Mouse (Mus musculus) retina, postnatal 7 days (tissue): ENCODE measurements around the gene Fam192a.
A peak's percentile ranks its signal among the peaks of the same experiment; 100 is the strongest.

Experiments used
- DNase-seq: peaks from one replicate; pipeline ENCODE4 v3.0.0-alpha.2; 2012; ENCODE audit warnings: low read depth, low spot score

The Fam192a gene

GRCm38 (mm10) chr8:94601607-94602385 is at the start of gene Fam192a, which contains the start of gene Rspry1:
Gene Fam192a, minus strand, starts transcription at chr8:94601997.
Gene Rspry1, plus strand, starts transcription at chr8:94601937.
- peak; percentile 100 for DNase-seq

GRCm38 (mm10) chr8:94649496-94649895 is 47.7 kb upstream of the Fam192a start:
- no peak for DNase-seq

- no peak for DNase-seq
Observed at GRCm38 (mm10) chr8:94646165-94646564, 44.4 kb upstream of the Fam192a start.

GRCm38 (mm10) chr8:94645202-94645601 is 43.4 kb upstream of the Fam192a start:
- no peak for DNase-seq

GRCm38 (mm10) chr8:94641938-94642337 is 40.1 kb upstream of the Fam192a start:
- DNase-seq: no peak

DNA sequence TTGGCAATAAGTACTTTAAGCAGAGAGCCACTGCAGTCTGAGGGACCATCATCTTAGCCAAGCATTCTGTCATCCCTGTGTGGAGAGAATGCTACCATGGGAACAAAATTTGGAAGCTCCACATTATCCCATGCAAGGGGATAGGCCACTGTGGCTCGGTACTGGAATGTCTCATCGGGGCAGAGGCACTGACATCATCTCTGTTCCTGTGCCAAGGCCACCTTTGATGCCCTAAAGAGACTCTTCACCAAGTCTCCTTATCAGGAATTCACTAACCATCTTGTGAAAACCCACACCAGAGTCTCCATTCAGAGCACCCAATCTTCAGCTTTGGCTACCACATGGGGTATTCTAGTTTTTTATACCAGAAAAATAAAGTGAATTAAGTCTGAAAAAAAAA is 39.4 kb upstream of the Fam192a start:
- DNase-seq: no peak

GRCm38 (mm10) chr8:94634211-94634610 is 32.4 kb upstream of the Fam192a start:
- no peak for DNase-seq

DNA sequence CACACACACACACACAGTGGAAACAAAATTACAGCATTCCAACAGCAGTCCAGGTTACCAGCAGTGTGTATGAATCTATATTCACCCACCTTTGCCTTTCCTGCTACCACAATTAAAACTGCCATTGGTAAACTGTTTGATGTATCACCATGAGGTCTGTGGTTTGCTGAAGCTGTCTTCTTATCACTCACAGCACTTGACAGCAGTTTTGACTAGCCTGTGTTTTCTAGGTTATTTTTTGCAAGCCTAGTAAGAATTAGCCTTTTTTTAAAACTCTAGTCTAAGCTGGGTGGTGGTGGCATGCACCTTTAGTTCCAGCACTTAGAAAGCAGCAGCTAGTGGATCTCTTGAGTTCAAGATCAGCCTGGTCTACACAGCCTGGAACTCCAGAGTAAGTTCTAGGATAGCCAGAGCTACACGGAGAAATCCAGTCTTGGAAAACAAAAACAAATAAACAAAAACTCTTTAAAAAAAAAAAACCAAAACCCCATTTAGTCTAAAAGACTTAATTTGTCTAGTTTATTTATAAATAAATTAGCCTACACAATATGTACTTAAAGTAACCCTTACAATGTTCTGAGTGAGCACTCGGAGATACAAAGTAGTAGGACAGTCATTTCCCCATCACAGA is 31.9 kb upstream of the Fam192a start:
- no peak for DNase-seq

DNA sequence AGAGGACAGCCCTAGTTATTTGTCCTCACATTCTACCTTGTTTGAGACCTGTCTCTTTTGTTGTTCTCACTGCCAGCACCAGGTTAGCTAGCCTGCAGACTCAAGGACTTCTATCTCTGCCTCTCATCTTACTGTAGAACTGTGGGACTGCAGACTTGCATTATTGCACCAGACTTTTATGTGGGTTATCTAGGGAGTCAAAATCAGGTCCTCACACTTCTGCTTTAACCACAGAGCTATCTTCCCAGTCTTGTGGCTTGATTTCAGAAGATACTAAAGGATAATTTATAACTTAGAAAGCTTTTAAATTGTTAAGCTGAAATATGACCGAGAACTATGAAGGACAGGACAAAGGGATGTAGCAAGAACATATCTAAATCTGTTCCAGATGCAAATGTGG is 23.1 kb upstream of the Fam192a start:
- DNase-seq: no peak

GRCm38 (mm10) chr8:94607064-94607463 is 5.3 kb upstream of the Fam192a start:
- no peak for DNase-seq

GRCm38 (mm10) chr8:94604030-94604429 is 2.2 kb upstream of the Fam192a start:
- DNase-seq: no peak

GRCm38 (mm10) chr8:94602471-94603131 is 804 bp upstream of the Fam192a start:
- no peak for DNase-seq

GRCm38 (mm10) chr8:94601034-94601606 is 677 bp downstream of the Fam192a start:
- DNase-seq: no peak

DNA sequence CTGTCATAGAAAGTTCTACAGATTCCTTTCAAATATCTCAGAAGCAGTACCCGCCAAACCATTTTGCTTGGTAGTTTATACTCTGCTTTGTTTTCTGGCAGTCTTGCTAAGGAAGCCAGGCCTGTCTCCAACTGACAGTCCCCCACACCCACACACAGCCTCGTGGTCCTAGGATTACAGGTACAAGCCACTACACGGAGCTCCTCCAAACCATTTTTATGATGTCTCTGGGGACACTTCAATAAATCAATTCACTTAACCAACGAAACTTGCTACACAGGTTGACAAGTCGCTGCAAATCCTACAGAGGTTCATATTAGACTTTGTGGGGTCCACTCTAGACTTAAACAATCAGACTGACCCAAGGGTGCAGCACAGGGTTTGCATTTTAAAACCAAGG is 1.3 kb downstream of the Fam192a start:
- no peak for DNase-seq

DNA sequence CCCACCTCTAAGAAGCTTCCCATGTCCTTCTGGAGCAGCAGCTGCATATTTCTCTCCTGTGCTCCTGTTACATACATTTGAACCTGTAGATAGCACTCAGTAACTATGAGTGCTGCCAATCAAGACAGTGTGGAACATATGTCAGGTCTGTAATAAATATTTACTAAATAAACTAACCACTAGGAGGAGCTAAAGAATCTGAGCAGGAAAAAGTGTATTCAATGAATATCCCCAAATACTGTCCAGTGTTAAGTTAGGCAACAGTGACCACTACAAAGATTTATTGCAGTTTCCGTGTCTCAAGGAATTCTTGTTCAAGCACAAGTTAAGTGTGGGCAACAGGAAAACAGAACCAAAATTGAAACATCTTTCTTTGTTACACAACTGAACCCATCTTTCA is 7.6 kb downstream of the Fam192a start:
- DNase-seq: no peak

DNA sequence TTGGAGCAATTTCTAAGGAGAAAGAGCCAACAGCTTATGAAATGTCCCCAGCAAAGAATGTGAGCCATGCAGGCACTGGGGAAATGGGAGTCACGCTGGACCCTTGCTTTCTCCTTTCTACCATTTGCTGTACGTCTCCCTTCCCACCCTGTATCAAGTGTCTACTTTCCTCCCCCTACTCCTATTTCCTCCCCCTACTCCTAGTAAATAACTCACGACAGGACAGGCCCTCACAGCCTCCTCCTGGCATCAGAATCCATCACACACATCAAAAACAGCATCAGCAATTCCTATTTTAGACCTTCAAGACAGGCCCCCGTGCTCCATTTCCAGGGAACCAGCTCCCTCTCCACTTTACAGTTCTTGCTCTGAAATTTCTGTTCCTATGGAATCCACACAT is 10.1 kb downstream of the Fam192a start:
- DNase-seq: no peak

DNA sequence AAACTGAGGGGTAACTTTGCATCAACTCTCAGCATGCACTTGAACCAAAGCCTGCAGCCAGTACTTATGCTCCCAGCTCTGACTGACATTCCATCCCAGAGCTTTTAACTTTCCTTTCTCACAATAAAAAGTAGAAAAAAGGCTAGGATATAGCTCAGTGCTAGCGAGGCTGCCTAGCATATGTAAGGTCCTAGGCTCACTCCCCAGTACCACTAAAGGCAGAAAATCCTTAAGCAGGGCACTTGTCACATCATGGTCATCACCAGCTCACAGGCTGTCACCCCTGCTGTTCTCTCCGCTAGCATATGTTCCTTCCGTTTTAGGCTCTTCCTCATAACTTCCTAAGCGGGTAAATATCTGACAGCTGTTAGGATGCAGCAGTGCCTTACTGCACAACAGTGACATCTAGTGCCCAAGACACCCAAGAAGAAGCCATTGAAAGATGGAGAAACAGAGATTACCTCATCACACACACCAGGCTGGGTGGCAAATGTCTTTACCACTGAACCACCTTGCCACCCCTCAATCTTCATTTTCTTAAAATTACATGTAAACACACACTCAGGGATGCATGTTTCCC is 17.5 kb downstream of the Fam192a start:
- DNase-seq: peak; percentile 42

DNA sequence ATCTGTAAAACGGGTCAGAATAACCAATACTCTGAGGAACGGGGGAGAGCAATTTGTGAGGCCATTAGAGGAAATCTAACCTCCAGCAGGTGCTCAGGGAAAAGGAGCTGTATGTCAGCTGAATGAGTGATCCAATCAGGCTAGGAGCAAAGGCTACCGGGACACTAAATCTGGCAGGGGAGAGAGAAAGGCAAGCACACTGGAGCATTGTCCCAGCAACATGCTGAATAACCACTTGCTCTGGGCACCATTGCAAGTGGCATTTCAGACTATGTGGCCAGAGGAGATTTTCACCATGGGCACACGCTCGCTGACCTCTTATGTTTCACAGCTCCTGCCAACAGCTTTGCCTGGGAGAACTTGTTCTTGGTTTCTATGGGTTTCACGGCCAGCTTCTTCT is 19.2 kb downstream of the Fam192a start:
- no peak for DNase-seq

- no peak for DNase-seq
Observed at GRCm38 (mm10) chr8:94581820-94582483, 19.8 kb downstream of the Fam192a start.

DNA sequence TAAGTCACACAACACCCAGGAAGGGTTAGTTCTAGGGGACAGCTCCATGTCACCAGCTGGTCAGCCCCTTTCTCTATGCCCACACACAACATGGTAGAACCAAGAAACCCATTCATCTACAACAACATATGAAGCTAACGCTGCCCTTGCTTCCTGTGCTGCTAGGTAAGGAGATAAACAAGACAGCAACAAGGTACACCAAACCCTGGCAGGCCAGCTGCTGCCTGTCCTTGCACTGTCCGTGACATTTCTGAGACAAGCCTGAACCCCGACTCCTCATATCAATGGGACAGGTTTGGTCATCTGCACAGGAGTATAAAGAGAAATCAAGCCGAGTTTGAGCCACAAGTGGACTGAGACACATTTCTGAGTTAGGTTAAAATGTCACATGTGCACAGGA is 26.6 kb downstream of the Fam192a start:
- DNase-seq: no peak

- no peak for DNase-seq
Observed at GRCm38 (mm10) chr8:94574159-94574907, 27.5 kb downstream of the Fam192a start.
